Mouse (Mus musculus) heart, postnatal 14 days (tissue): Measurements from ENCODE around the gene Ripor3. TPM values are rescaled to one million over a fixed set of nuclear protein-coding genes. Genes with fewer than 3 reads are reported as not detected.
A peak's percentile ranks its signal among the peaks of the same experiment; 100 is the strongest.

Experiments
- DNase-seq, 2 experiments: peaks; one replicate each; pipeline ENCODE4 v3.0.0; 2021 to 2022
- intact Hi-C: fragments of 180-260 bp; cut with DNase I; formaldehyde crosslinking; loops from one replicate; pipeline ENCODE4 v1.15.1; 2025
- total RNA-seq, 2 experiments: library from RNA; stranded (reverse); gene quantifications; 2 replicates each; pipeline ENCODE4 v1.2.3; 2021

The Ripor3 gene
- total RNA-seq, 2 experiments from 2014 or later: 0.93 to 1.1 TPM

- DNase-seq: no peak
- intact Hi-C loops: no loop called here
Measured at GRCm38 (mm10) chr2:167940636-167941035, 69.8 kb downstream of the Ripor3 start.

- intact Hi-C loops: no loop called here
- DNase-seq: no peak
Measured at GRCm38 (mm10) chr2:167939632-167940399, 70.6 kb downstream of the Ripor3 start.

GRCm38 (mm10) chr2:167939204-167939603, 71.2 kb downstream of the Ripor3 start:
- intact Hi-C loops: no loop called here
- no peak for DNase-seq

GRCm38 (mm10) chr2:167938786-167939185, 71.6 kb downstream of the Ripor3 start:
- intact Hi-C loops: no loop called here
- DNase-seq: no peak

- DNase-seq: no peak
- intact Hi-C loops: no loop called here
Measured at GRCm38 (mm10) chr2:167935956-167936355, 74.5 kb downstream of the Ripor3 start.

GRCm38 (mm10) chr2:167933397-167933796, 77.0 kb downstream of the Ripor3 start:
- no peak for DNase-seq
- intact Hi-C loops: loop anchor here (2.0 kb wide), 1 partner anchor 27 kb away; no protein-coding TSS in a partner anchor

- no peak for DNase-seq
- intact Hi-C loops: loop anchor here (2.0 kb wide), 1 partner anchor 28 kb away; no protein-coding TSS in a partner anchor
Measured at GRCm38 (mm10) chr2:167932727-167933231, 77.6 kb downstream of the Ripor3 start.

GRCm38 (mm10) chr2:167931985-167932726, 78.3 kb downstream of the Ripor3 start, which contains the start of gene Ptpn1:
Gene Ptpn1 (plus strand): TSS chr2:167932057.
- intact Hi-C loops: loop anchor here (2.0 kb wide), 1 partner anchor 29 kb away; no protein-coding TSS in a partner anchor
- DNase-seq: peak; percentile 98

- DNase-seq: no peak
- intact Hi-C loops: no loop called here
Measured at GRCm38 (mm10) chr2:167930975-167931374, 79.4 kb downstream of the Ripor3 start.

Other genes starting within 250 kb of the Ripor3 start
- 10 to 100 TPM; 24.0 to 27.8 TPM for gene Ptpn1, start 78.6 kb downstream of the Ripor3 start, total RNA-seq
- 1 to 10 TPM; 2.9 to 3.6 TPM for gene Pard6b, start 70.4 kb upstream of the Ripor3 start, total RNA-seq
- gene Adnp, start 196.5 kb upstream of the Ripor3 start, total RNA-seq: 10 to 100 TPM; 39.6 to 41.7 TPM
- 10 to 100 TPM; 16.9 to 19.3 TPM for gene Gm20716, start 219.7 kb upstream of the Ripor3 start, total RNA-seq
- gene Dpm1, start 220.0 kb upstream of the Ripor3 start, total RNA-seq: 10 to 100 TPM; 66.1 to 73.9 TPM
- gene Mocs3, start 220.0 kb upstream of the Ripor3 start, total RNA-seq: 1 to 10 TPM; 5.9 to 6.7 TPM